ENCODE assay signal across 26 mouse cellular contexts in genomic region chr2:119177384-119177939, GRCm38 (mm10). TPM values are rescaled to one million over a fixed set of nuclear protein-coding genes. Genes with fewer than 3 reads are reported as not detected.
"Had no signal": no experiment of that assay in that cellular context is flagged by ENCODE, and none has a peak within 500 bp of the region (broad histone marks: within the 10 kb centered on the region; RNA-seq: fewer than 3 reads in every experiment).

No protein-coding gene starts in this region.

- H3K4me2 ChIP-seq: liver, embryonic 15.5 days; lung, embryonic 15.5 days; midbrain, embryonic 12.5 days; midbrain, embryonic 15.5 days; neural tube, embryonic 13.5 days; neural tube, embryonic 15.5 days; stomach, embryonic 15.5 days had no signal

- H3K27ac ChIP-seq: liver, embryonic 15.5 days; lung, embryonic 15.5 days; macrophage; midbrain, embryonic 12.5 days; midbrain, embryonic 15.5 days; neural tube, embryonic 13.5 days; neural tube, embryonic 15.5 days; stomach, embryonic 15.5 days; stomach, postnatal 0 days had no signal

- H3K27me3 ChIP-seq: liver, embryonic 15.5 days; lung, embryonic 15.5 days; midbrain, embryonic 12.5 days; midbrain, embryonic 15.5 days; neural tube, embryonic 15.5 days; stomach, embryonic 15.5 days had no signal

- ATAC-seq: liver, postnatal 0 days; lung, postnatal 0 days; midbrain, embryonic 15.5 days had no signal

- DNase-seq: liver, postnatal 0 days; lung, adult 2 months; lung, postnatal 14 days; lung, postnatal 36 days; retina, postnatal 1 day; right cerebral cortex, adult 18-20 months; right cerebral cortex, postnatal 25 days; right cerebral cortex, postnatal 4 days; spleen, adult 18-20 months; thymus, adult 2 months; thymus, postnatal 25 days; thymus, postnatal 4 days had no signal

- H3K9ac ChIP-seq: liver, embryonic 15.5 days; liver, postnatal 0 days; lung, embryonic 15.5 days; midbrain, embryonic 12.5 days; midbrain, embryonic 15.5 days; neural tube, embryonic 13.5 days; neural tube, embryonic 15.5 days; stomach, embryonic 15.5 days had no signal

- H3K4me3 ChIP-seq: liver, embryonic 15.5 days; lung, embryonic 15.5 days; megakaryocyte, embryonic 14.5 days; midbrain, embryonic 12.5 days; midbrain, embryonic 15.5 days; neural tube, embryonic 13.5 days; neural tube, embryonic 15.5 days; stomach, embryonic 15.5 days had no signal

- H3K9me3 ChIP-seq: liver, embryonic 15.5 days; lung, embryonic 15.5 days; megakaryocyte, embryonic 14.5 days; midbrain, embryonic 12.5 days; midbrain, embryonic 15.5 days; neural tube, embryonic 13.5 days; neural tube, embryonic 15.5 days; stomach, embryonic 15.5 days had no signal

RNA-seq across cellular contexts. Expression of gene Gm14137, which starts 3.2 kb away (rescaled TPM):
- total RNA-seq: megakaryocyte progenitor cell, adult 5-6 weeks; monocyte, adult 5-6 weeks had no signal
- polyA plus RNA-seq: macrophage; urinary bladder, adult 2 months had no signal

RNA-seq across cellular contexts. Expression of gene Gchfr, which starts 9.9 kb away (rescaled TPM):
- total RNA-seq: monocyte, adult 5-6 weeks had no signal
- polyA plus RNA-seq: macrophage had no signal
